Mouse (Mus musculus) lung, postnatal 0 days (tissue): ENCODE data around the gene Rcc1.

ENCODE experiments used
- CTCF ChIP-seq: IDR thresholded peaks from 2 replicates; pipeline ENCODE4 v1.5.1; 2016; ENCODE audit warnings: antibody characterized with exemption, mild to moderate bottlenecking
- EP300 ChIP-seq: IDR thresholded peaks from 2 replicates; pipeline ENCODE4 v1.6.1; 2016; ENCODE audit warnings: antibody characterized with exemption, mild to moderate bottlenecking, control low read depth

DNA sequence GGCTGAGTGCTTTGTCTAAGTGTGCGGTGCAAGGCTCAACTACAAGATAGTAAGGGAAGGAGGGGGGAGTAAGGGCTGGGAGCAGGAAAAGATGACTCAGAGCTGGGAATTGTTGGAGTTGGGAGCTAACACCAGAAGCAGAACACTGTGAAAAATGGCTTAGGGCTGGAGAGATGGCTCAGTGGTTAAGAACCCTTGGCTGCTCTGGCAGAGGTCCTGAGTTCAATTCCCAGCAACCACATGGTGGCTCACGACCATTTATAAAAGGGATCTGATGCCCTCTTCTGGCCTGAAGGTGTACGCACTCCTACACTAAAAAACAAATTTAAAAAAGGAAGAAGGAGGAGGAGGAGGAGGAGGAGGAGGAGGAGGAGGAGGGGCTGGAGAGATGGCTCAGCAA is 6.7 kb downstream of the Rcc1 start:
- TF ChIP-seq CTCF (peak; percentile 34), EP300 (no peak)
